Mouse (Mus musculus): ENCODE measurements at regions not wholly inside any gene's neighbourhood (a gene's known extent, or its start where the extent isn't known, plus 50 kb on each side); places are given as distances from the start of the nearest gene placed in this dataset.

GRCm38 (mm10) chr9:35360139-35361100 is 60.5 kb upstream of the Cdon start:
- peak; percentile 56 for DNase-seq (ENCODE audit: low spot score)

- DNase-seq (ENCODE audit: low spot score) = no peak
Observed at GRCm38 (mm10) chr9:35361432-35361831, 59.5 kb upstream of the Cdon start.

- DNase-seq (ENCODE audit: low spot score) = peak; percentile 43
Observed at GRCm38 (mm10) chr9:35362276-35362675, 58.7 kb upstream of the Cdon start.

GRCm38 (mm10) chr9:35363079-35363478 is 57.8 kb upstream of the Cdon start:
- no peak for DNase-seq (ENCODE audit: low spot score)

DNA sequence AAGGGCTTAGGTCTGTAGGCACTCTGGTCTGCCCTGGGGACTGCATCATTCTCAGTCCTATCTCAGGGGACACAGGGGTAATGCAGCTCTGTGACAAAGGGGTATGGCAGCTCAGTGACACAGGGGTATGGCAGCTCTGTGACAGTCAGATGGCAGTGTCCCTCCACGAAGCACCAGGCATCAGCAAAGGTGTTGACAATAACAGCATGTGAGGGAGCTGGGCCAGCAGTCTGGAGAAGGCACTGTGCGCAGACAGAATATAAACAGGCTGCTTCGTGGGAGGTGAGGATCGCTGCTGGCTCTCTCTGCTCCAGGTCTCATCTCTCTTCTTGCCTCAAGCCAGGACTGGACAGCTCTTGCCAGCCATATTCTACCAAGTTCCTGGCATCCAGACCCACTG is 57.0 kb upstream of the Cdon start:
- no peak for DNase-seq (ENCODE audit: low spot score)

- no peak for DNase-seq (ENCODE audit: low spot score)
Observed at GRCm38 (mm10) chr9:35365975-35366374, 55.0 kb upstream of the Cdon start.

DNA sequence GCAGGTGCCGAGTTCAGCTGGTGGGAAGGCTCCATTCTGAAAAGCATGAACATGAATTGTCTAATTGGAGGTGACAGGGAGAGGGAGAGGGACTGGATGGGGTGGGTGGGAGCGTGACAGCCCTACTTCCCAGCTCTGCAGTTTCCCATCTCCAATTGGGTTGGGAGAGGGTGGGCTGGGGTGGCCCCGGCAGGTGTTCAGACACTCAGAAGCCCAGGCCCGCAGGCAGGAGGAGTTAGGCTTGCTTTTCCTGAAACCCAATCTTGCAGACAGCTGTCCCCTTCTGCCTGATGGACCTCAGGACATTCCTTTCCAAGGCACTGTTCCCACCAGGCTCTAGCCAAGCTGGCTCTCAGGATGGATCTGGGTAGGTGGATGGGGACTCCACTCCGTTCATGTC is 51.9 kb upstream of the Cdon start:
- no peak for DNase-seq (ENCODE audit: low spot score)

GRCm38 (mm10) chr9:35370031-35370430 is 50.9 kb upstream of the Cdon start:
- DNase-seq (ENCODE audit: low spot score) = no peak

DNA sequence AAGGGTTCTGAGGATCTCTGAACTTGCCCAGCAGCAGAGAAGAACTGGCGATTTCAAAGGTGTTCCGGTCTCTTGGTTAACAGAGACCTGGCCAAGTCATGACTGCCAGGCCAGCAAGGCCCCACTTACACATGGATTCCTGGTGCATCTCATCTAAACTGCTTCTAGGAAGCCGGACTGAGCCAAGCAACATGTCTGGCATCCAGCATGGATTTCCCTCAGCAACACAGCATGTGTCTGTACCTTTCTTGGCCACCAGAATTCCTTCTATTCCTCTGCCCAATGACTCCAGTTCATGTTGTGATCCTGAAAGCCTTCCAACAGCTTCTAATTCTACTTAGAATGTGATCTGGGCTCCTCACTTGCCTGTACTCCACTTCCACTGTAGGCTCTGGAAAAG is 50.0 kb upstream of the Cdon start:
- DNase-seq (ENCODE audit: low spot score) = no peak
